Mouse (Mus musculus) intestine, postnatal 0 days (tissue): Measurements from ENCODE around the gene Nup93. TPM values are rescaled to one million over a fixed set of nuclear protein-coding genes. Genes with fewer than 3 reads are reported as not detected.

ENCODE experiments used
- ATAC-seq: fragments of 200-750 bp; cut with Nextera tagmentation; 2 replicates; pipeline ENCODE4 v1.8.0; 2017; ENCODE audit warnings: mild to moderate bottlenecking, moderate TSS enrichment, moderate library complexity
- H3K27ac ChIP-seq: fragments of 300-500 bp; sonication (generic); 2 replicates; pipeline ENCODE4 v1.5.1; 2014; ENCODE audit warnings: mild to moderate bottlenecking, low read depth, low read length, moderate library complexity
- H3K27me3 ChIP-seq: fragments of 300-500 bp; sonication (generic); replicated peaks from 2 replicates; pipeline ENCODE4 v1.6.1; 2014; ENCODE audit warnings: low read length, mixed read lengths; ENCODE audit not compliant: control insufficient read depth, insufficient read depth
- H3K36me3 ChIP-seq: fragments of 300-500 bp; sonication (generic); 2 replicates; pipeline ENCODE4 v1.6.1; 2014; ENCODE audit warnings: mild to moderate bottlenecking, moderate library complexity; ENCODE audit not compliant: control insufficient read depth, insufficient read depth
- H3K4me1 ChIP-seq: fragments of 300-500 bp; sonication (generic); replicated peaks from 2 replicates; pipeline ENCODE4 v1.6.1; 2014; ENCODE audit warnings: antibody characterized with exemption, low read length, mixed read lengths; ENCODE audit not compliant: control insufficient read depth, insufficient read depth
- H3K4me2 ChIP-seq: fragments of 300-500 bp; sonication (generic); replicated peaks from 2 replicates; pipeline ENCODE4 v1.6.1; 2014; ENCODE audit warnings: low read depth, mild to moderate bottlenecking, moderate library complexity
- H3K4me3 ChIP-seq: fragments of 300-500 bp; sonication (generic); 2 replicates; pipeline ENCODE4 v1.5.1; 2014; ENCODE audit warnings: low read depth, low read length
- H3K9ac ChIP-seq: fragments of 300-500 bp; sonication (generic); 2 replicates; pipeline ENCODE4 v1.6.1; 2014; ENCODE audit warnings: mild to moderate bottlenecking, low read depth, low read length
- H3K9me3 ChIP-seq: fragments of 300-500 bp; sonication (generic); 2 replicates; pipeline ENCODE4 v1.6.1; 2016; ENCODE audit warnings: mixed run types; ENCODE audit not compliant: control insufficient read depth
- CTCF ChIP-seq: sonication (generic); IDR thresholded peaks from 2 replicates; pipeline ENCODE4 v1.5.1; 2016; ENCODE audit warnings: low read depth, mild to moderate bottlenecking, control low read depth, antibody characterized with exemption, moderate library complexity
- WGBS: fragments of 180-500 bp; shearing (Covaris S2); extraction: QIAGEN DNeasy Blood & Tissue Kit; methylation state at CpG from one replicate; pipeline ENCODE4 v1.1.7; 2014; 5-methylcytosine and 5-hydroxymethylcytosine counted together
- polyA plus RNA-seq: library from polyadenylated mRNA; unstranded; fragments of >200 nt; fragmentation: Nextera tagmentation; extraction: Ambion mirVana; gene quantifications from 2 replicates; pipeline ENCODE4 v1.2.1, GENCODE M21; 2015

Gene Nup93
- polyA plus RNA-seq, 1 experiment from 2014 or later = 21.9 TPM

- Histone ChIP-seq H3K4me3 (no peak overlapping the region), H3K36me3 (no peaks in the 10 kb centered on the region), H3K27ac (no peak overlapping the region), H3K9me3 (no peaks in the 10 kb centered on the region), H3K4me2 (no peak overlapping the region), H3K9ac (no peak overlapping the region), H3K4me1 (no peaks in the 10 kb centered on the region), H3K27me3 (no peaks in the 10 kb centered on the region)
- ATAC-seq = no peak
- no peak for TF ChIP-seq CTCF
- 77% methylated on average over 4 of the region's 4 CpGs for WGBS
Measured at GRCm38 (mm10) chr8:94322083-94322482, 107.7 kb downstream of the Nup93 start.

- Histone ChIP-seq H3K4me1 (no peaks in the 10 kb centered on the region), H3K36me3 (no peaks in the 10 kb centered on the region), H3K4me2 (no peak overlapping the region), H3K4me3 (no peak overlapping the region), H3K27ac (no peak overlapping the region), H3K27me3 (no peaks in the 10 kb centered on the region), H3K9ac (no peak overlapping the region), H3K9me3 (no peaks in the 10 kb centered on the region)
- 80% methylated on average over 6 of the region's 6 CpGs for WGBS
- ATAC-seq = no peak
- no peak for TF ChIP-seq CTCF
Measured at GRCm38 (mm10) chr8:94323041-94323440, 108.7 kb downstream of the Nup93 start.

- WGBS = 50% methylated on average over 12 of the region's 12 CpGs
- ATAC-seq = no peak
- Histone ChIP-seq H3K27me3 (no peaks in the 10 kb centered on the region), H3K4me3 (no peak overlapping the region), H3K4me2 (no peak overlapping the region), H3K27ac (no peak overlapping the region), H3K36me3 (no peaks in the 10 kb centered on the region), H3K9me3 (no peaks in the 10 kb centered on the region), H3K9ac (no peak overlapping the region), H3K4me1 (no peaks in the 10 kb centered on the region)
- no peak for TF ChIP-seq CTCF
Measured at GRCm38 (mm10) chr8:94324071-94324470, 109.7 kb downstream of the Nup93 start.

GRCm38 (mm10) chr8:94326016-94326415, 111.7 kb downstream of the Nup93 start:
- no peak overlapping the region for H3K27ac ChIP-seq
- H3K36me3 ChIP-seq = no peaks in the 10 kb centered on the region
- no peaks in the 10 kb centered on the region for H3K4me1 ChIP-seq
- no peak for ATAC-seq
- TF ChIP-seq CTCF = no peak
- no peak overlapping the region for H3K9ac ChIP-seq
- H3K4me2 ChIP-seq = no peak overlapping the region
- no peaks in the 10 kb centered on the region for H3K27me3 ChIP-seq
- 62% methylated on average over 4 of the region's 4 CpGs for WGBS
- no peaks in the 10 kb centered on the region for H3K9me3 ChIP-seq
- H3K4me3 ChIP-seq = no peak overlapping the region

- no peak for TF ChIP-seq CTCF
- Histone ChIP-seq H3K36me3 (no peaks in the 10 kb centered on the region), H3K27ac (no peak within 1 kb of the TSS), H3K4me3 (no peak within 1 kb of the TSS), H3K9me3 (no peaks in the 10 kb centered on the region), H3K27me3 (no peaks in the 10 kb centered on the region), H3K4me2 (no peak within 1 kb of the TSS), H3K9ac (no peak within 1 kb of the TSS), H3K4me1 (no peaks in the 10 kb centered on the region)
- 76% methylated on average over 21 of the region's 21 CpGs for WGBS
- no peak for ATAC-seq
Measured at GRCm38 (mm10) chr8:94328932-94329728, 114.8 kb downstream of the Nup93 start, which contains the start of gene Slc12a3. Slc12a3 (plus strand) TSS chr8:94329201.

GRCm38 (mm10) chr8:94330733-94331132, 116.4 kb downstream of the Nup93 start:
- H3K27me3 ChIP-seq = no peaks in the 10 kb centered on the region
- H3K9me3 ChIP-seq = no peaks in the 10 kb centered on the region
- no peaks in the 10 kb centered on the region for H3K36me3 ChIP-seq
- no peak overlapping the region for H3K4me2 ChIP-seq
- peak; percentile 94 for TF ChIP-seq CTCF
- 0 out of 2 replicates have a peak, but pooled peaks have one; percentile 14 for ATAC-seq
- no peak overlapping the region for H3K27ac ChIP-seq
- H3K4me3 ChIP-seq = no peak overlapping the region
- H3K9ac ChIP-seq = no peak overlapping the region
- no peaks in the 10 kb centered on the region for H3K4me1 ChIP-seq
- WGBS = 28% methylated on average over 4 of the region's 4 CpGs
